Mouse (Mus musculus) neural tube, embryonic 14.5 days (tissue): ENCODE measurements at regions not wholly inside any gene's neighbourhood (a gene's known extent, or its start where the extent isn't known, plus 50 kb on each side); places are given as distances from the start of the nearest gene placed in this dataset.

Source experiments
- ATAC-seq: fragments of 200-750 bp; cut with Nextera tagmentation; 2 replicates; pipeline ENCODE4 v1.8.0; 2017; ENCODE audit warnings: low read depth, mild to moderate bottlenecking, moderate TSS enrichment, moderate library complexity
- H3K27ac ChIP-seq: fragments of 300-500 bp; sonication (generic); 2 replicates; pipeline ENCODE4 v1.5.1; 2014; ENCODE audit warnings: low read depth, mild to moderate bottlenecking, control low read depth, low read length, moderate library complexity, mixed read lengths
- H3K27me3 ChIP-seq: fragments of 300-500 bp; sonication (generic); 2 replicates; pipeline ENCODE4 v1.6.1; 2014; ENCODE audit warnings: low read length; ENCODE audit not compliant: control insufficient read depth, insufficient read depth
- H3K36me3 ChIP-seq: fragments of 300-500 bp; sonication (generic); 2 replicates; pipeline ENCODE4 v1.6.1; 2014; ENCODE audit warnings: low read length, mixed read lengths; ENCODE audit not compliant: control insufficient read depth, insufficient read depth
- H3K4me1 ChIP-seq: fragments of 300-500 bp; sonication (generic); 2 replicates; pipeline ENCODE4 v1.6.1; 2014; ENCODE audit warnings: low read length; ENCODE audit not compliant: control insufficient read depth, insufficient read depth
- H3K4me2 ChIP-seq: fragments of 300-500 bp; sonication (generic); 2 replicates; pipeline ENCODE4 v1.6.1; 2014; ENCODE audit warnings: mild to moderate bottlenecking, low read depth, low read length, control low read depth
- H3K4me3 ChIP-seq: fragments of 300-500 bp; sonication (generic); 2 replicates; pipeline ENCODE4 v1.5.1; 2014; ENCODE audit warnings: low read depth, low read length, control low read depth, mixed read lengths
- H3K9ac ChIP-seq: fragments of 300-500 bp; sonication (generic); replicated peaks from 2 replicates; pipeline ENCODE4 v1.6.1; 2014; ENCODE audit warnings: low read depth, mild to moderate bottlenecking, control low read depth, low read length, mixed read lengths
- H3K9me3 ChIP-seq: fragments of 300-500 bp; sonication (generic); 2 replicates; pipeline ENCODE4 v1.6.1; 2016; ENCODE audit warnings: low read length; ENCODE audit not compliant: control insufficient read depth
- WGBS: fragments of 180-500 bp; shearing (Covaris S2); extraction: QIAGEN DNeasy Blood & Tissue Kit; methylation state at CpG from one replicate; pipeline ENCODE4 v1.1.7; 2014; 5-methylcytosine and 5-hydroxymethylcytosine counted together

DNA sequence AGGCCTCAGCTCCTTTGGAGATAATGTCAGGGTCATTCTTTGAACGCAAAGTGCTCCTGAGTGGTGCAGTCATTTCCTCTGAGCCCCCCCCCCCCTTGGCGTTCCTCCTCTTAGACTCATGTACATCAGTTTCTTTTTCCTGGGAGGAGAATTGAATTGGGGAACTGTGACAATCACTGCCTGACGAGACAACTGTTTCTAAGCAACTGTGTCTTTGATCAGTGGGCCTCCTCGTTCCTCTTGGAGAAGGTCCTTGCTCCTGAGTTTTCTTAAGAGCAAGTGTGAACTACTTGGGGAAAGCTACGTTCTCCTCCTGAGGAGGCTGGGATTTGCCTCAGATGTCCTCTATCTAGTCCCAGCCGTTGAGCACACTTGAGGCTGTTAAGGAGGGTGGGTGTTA lies 287.5 kb downstream of the Maf start:
- no peaks in the 10 kb centered on the region for H3K36me3 ChIP-seq
- no peak overlapping the region for H3K4me3 ChIP-seq
- WGBS: 52% methylated on average over 6 of the region's 6 CpGs
- no peak overlapping the region for H3K9ac ChIP-seq
- no peaks in the 10 kb centered on the region for H3K4me1 ChIP-seq
- no peaks in the 10 kb centered on the region for H3K27me3 ChIP-seq
- no peak overlapping the region for H3K27ac ChIP-seq
- no peak overlapping the region for H3K4me2 ChIP-seq
- ATAC-seq: no peak
- H3K9me3 ChIP-seq: no peaks in the 10 kb centered on the region

DNA sequence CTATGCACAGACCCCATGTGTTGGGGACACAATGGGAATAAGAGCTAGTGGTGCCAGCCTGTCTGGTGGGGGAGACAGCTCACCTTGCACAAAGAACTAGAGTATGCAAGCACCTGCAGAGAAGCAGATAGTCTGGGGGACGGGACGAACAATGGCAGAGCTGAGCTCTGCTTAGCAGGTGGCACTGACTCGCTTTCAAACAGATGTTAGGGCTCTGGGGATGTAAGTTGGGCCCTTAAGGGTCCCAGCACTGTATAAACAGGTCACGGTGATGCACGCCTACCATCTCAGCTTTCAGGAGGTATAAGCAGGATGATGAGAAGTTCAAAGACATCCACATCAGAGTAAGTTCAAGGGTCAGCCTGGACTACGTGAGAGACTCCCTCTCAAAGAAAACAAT lies 289.5 kb downstream of the Maf start:
- H3K4me1 ChIP-seq: no peaks in the 10 kb centered on the region; the same call in 1 of the 2 replicates
- H3K9me3 ChIP-seq: no peaks in the 10 kb centered on the region
- H3K4me3 ChIP-seq: no peak overlapping the region
- no peak overlapping the region for H3K27ac ChIP-seq
- ATAC-seq: no peak
- no peaks in the 10 kb centered on the region for H3K36me3 ChIP-seq
- no peak overlapping the region for H3K9ac ChIP-seq
- no peak overlapping the region for H3K4me2 ChIP-seq
- H3K27me3 ChIP-seq: no peaks in the 10 kb centered on the region
- 57% methylated on average over 6 of the region's 6 CpGs for WGBS

GRCm38 (mm10) chr8:115414061-115414473 lies 293.5 kb downstream of the Maf start:
- H3K36me3 ChIP-seq: no peaks in the 10 kb centered on the region
- H3K4me3 ChIP-seq: no peak overlapping the region
- no peak overlapping the region for H3K27ac ChIP-seq
- no peaks in the 10 kb centered on the region for H3K27me3 ChIP-seq
- no peak overlapping the region for H3K4me2 ChIP-seq
- WGBS: 10% methylated on average over 7 of the region's 7 CpGs
- peak; percentile 81 for ATAC-seq
- no peak overlapping the region for H3K9ac ChIP-seq
- no peaks in the 10 kb centered on the region; the same call in 1 of the 2 replicates for H3K4me1 ChIP-seq
- H3K9me3 ChIP-seq: no peaks in the 10 kb centered on the region

DNA sequence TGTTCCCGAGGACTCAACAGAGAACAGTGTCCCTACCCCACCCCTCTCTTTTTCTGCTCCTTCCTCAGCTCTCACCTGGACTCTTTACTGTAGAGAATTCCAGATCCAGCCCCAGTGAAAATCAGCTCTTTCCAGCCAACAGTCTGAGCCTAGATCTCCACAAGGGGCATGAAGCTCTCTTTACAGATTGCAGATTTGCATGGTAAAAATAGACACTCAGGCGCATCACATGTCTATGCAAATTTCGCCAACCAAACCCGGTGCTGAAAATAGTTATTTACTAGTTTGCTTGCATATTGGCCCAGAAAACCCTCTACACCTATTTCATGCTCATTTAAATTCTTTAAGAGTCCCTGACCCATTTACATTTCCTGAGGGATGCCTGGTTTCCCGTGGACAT lies 295.8 kb downstream of the Maf start:
- Histone ChIP-seq H3K9ac (no peak overlapping the region), H3K36me3 (no peaks in the 10 kb centered on the region), H3K4me2 (no peak overlapping the region), H3K27me3 (no peaks in the 10 kb centered on the region), H3K4me3 (no peak overlapping the region), H3K27ac (no peak overlapping the region), H3K9me3 (no peaks in the 10 kb centered on the region), H3K4me1 (no peaks in the 10 kb centered on the region; the same call in 1 of the 2 replicates)
- no peak for ATAC-seq
- 69% methylated on average over 5 of the region's 5 CpGs for WGBS

- WGBS: 89% methylated on average over 4 of the region's 4 CpGs
- no peaks in the 10 kb centered on the region for H3K36me3 ChIP-seq
- no peak overlapping the region for H3K9ac ChIP-seq
- ATAC-seq: no peak
- no peaks in the 10 kb centered on the region for H3K9me3 ChIP-seq
- H3K27me3 ChIP-seq: no peaks in the 10 kb centered on the region
- no peaks in the 10 kb centered on the region; the same call in 1 of the 2 replicates for H3K4me1 ChIP-seq
- no peak overlapping the region for H3K4me3 ChIP-seq
- no peak overlapping the region for H3K4me2 ChIP-seq
- H3K27ac ChIP-seq: no peak overlapping the region
Observed at GRCm38 (mm10) chr8:115411061-115411460, 296.5 kb downstream of the Maf start.

DNA sequence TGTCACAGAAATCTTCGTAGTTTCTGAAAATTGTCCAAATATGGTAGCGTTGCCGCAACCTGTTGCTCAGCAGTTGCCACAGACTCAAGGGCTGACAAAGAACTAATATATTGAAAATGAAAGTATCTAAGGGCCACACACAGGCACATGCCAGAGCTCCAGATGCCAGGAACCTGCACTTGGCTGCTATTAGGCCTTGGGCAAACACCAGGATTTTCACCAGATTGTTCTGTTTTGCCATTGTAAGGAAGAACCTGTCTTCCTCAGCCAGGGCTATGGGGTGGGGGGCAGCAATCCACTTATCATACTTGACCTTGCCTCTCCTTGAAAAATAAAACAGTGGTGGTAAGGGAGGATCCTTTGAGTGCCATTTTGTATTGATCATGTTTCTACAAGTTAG lies 297.4 kb downstream of the Maf start:
- Histone ChIP-seq H3K9ac (no peak overlapping the region), H3K4me2 (no peak overlapping the region), H3K36me3 (no peaks in the 10 kb centered on the region), H3K27me3 (no peaks in the 10 kb centered on the region), H3K27ac (no peak overlapping the region), H3K4me3 (no peak overlapping the region), H3K9me3 (no peaks in the 10 kb centered on the region), H3K4me1 (no peaks in the 10 kb centered on the region; the same call in 1 of the 2 replicates)
- ATAC-seq: no peak
- 97% methylated on average over 3 of the region's 3 CpGs for WGBS

GRCm38 (mm10) chr8:115407535-115407934 lies 300.1 kb downstream of the Maf start:
- H3K4me1 ChIP-seq: no peaks in the 10 kb centered on the region
- no peaks in the 10 kb centered on the region for H3K27me3 ChIP-seq

DNA sequence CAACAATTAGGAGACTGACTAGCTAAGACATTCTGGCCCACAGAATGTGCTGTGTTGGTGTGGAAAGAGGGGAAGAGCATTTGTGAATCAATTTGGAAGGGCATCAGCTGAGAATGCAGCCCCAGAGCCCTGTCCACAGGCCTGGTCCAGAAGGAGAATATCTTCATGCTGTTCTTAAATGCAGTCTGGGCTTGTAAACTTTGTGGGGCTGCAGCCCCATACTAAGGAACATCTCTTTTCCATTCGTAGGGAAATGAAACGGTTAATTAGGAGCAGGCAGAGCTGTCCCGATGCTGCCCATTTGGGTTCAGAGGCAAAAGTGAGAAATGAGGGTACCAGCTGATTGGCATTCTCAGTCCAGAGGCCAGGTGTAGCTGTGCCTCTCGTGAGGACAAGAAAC lies 304.0 kb downstream of the Maf start:
- no peak overlapping the region for H3K4me2 ChIP-seq
- no peak overlapping the region for H3K4me3 ChIP-seq
- H3K9ac ChIP-seq: no peak overlapping the region
- ATAC-seq: no peak
- H3K4me1 ChIP-seq: no peaks in the 10 kb centered on the region
- no peak overlapping the region for H3K27ac ChIP-seq
- no peaks in the 10 kb centered on the region for H3K36me3 ChIP-seq
- WGBS: 63% methylated on average over 4 of the region's 4 CpGs
- no peaks in the 10 kb centered on the region for H3K27me3 ChIP-seq
- no peaks in the 10 kb centered on the region for H3K9me3 ChIP-seq

More at GRCm38 (mm10) chr8:115407535-115407934, 300.1 kb downstream of the Maf start:
- no peaks in the 10 kb centered on the region for H3K9me3 ChIP-seq
- ATAC-seq: no peak
- no peak overlapping the region for H3K4me2 ChIP-seq
- no peak overlapping the region for H3K4me3 ChIP-seq
- 94% methylated on average over 4 of the region's 4 CpGs for WGBS
- H3K36me3 ChIP-seq: no peaks in the 10 kb centered on the region
- H3K27ac ChIP-seq: no peak overlapping the region
- no peak overlapping the region for H3K9ac ChIP-seq

- no peaks in the 10 kb centered on the region for H3K27me3 ChIP-seq
- H3K4me2 ChIP-seq: no peak overlapping the region
- no peak overlapping the region for H3K27ac ChIP-seq
- no peaks in the 10 kb centered on the region for H3K36me3 ChIP-seq
- no peaks in the 10 kb centered on the region for H3K9me3 ChIP-seq
- H3K9ac ChIP-seq: no peak overlapping the region
- H3K4me1 ChIP-seq: no peaks in the 10 kb centered on the region
- WGBS: 57% methylated on average over 10 of the region's 10 CpGs
- no peak overlapping the region for H3K4me3 ChIP-seq
- ATAC-seq: no peak
Observed at GRCm38 (mm10) chr8:115402471-115403197, 305.0 kb downstream of the Maf start.
